Mouse (Mus musculus) induced T-regulatory cell, adult 2 months (primary cell): ENCODE data around the gene 4930432K21Rik.

Experiments
- DNase-seq: peaks from one replicate; pipeline ENCODE4 v3.0.0-alpha.2; 2012; ENCODE audit warnings: low read depth

The 4930432K21Rik gene

DNA sequence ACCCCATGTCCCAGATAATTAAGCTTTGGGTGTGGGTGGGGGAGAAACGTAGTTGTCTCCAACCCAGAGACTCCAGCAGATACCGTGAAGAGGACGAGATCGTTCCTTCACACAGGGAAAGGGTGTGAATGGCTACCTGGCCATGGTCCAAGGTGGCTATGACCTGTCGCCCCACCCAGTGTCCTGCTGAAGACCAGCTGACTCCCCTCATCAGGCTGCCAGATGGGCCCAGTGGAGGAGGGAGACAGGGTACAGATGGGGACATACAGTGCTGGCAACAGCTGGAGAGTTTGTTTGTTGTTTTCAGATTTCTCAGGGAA is 666 bp downstream of the 4930432K21Rik start:
- DNase-seq = no peak

DNA sequence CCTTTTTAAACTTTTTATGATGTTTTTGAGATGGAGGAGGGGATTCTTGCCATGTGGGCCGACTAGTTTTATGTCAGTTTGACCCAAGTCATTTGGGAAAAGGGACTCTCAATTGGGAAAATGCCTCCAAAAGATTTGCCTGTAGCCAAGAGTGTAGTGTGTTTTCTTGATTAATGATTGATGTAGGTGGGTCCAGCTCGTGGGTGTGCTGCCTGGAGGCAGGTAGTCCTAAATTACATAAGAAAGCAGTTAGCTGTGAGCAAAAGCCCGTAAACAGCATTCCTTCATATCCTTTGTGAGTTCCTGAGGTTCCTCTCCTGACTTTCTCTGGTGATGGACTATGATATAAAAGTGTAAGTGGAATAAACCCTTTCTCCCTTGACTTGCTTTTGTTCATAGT is 1.4 kb downstream of the 4930432K21Rik start:
- DNase-seq = no peak

DNA sequence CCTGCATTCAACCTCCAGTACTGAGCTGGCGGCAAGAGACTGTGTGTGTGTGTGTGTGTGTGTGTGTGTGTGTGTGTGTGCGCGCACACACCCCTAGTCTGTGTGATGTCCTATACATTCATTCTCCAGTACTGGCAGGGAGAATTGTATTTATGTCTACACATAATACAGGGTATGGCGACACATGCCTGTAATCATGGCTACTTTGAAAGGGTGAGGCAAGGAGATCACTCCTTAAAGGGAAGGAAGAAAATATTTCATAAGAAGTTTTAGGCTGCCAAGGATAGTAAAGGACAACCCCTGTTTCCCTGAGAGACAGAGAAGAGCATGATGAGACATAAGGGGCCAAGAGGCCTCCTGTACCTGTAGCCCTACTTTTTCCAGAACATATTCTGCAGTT is 9.8 kb downstream of the 4930432K21Rik start:
- no peak for DNase-seq

DNA sequence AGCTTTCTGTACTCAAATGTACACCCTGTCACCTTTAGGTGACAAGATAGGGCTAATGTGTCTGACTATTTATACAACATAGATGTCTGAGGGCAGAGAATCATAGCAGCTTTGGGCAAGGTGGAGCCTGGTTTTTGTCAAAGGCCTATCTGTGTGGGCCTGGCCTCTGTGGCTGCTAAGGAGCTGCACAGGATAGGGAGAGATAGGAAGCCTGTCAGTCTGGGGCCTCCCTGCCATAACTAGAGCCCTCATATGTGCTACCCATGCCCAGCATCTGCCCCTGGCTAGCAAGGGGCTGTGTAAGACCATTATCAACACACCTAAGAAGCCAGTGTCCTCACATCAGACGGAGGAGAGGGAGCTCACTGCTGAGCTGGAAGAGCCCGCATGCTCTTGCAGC is 19.9 kb downstream of the 4930432K21Rik start:
- DNase-seq = no peak

DNA sequence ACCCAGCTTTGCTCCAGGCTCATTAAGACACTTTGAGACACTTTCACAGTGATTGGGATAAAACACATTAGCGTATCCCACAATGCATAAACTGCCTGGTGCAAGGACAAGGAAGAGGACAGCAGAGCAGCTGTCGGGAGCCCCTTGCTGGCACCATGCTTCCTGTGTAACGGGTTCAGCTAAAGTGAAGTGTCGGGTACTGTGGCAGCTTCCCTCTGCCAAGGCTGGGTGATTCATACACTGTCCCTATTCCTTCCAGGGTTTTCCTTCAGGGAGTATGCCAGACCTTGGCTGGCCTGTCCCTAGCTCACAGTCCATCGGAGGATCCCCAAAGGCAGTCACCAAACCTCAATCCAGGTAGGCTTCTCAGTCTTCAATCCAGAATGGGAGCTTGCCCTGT is 22.3 kb downstream of the 4930432K21Rik start:
- no peak for DNase-seq

DNA sequence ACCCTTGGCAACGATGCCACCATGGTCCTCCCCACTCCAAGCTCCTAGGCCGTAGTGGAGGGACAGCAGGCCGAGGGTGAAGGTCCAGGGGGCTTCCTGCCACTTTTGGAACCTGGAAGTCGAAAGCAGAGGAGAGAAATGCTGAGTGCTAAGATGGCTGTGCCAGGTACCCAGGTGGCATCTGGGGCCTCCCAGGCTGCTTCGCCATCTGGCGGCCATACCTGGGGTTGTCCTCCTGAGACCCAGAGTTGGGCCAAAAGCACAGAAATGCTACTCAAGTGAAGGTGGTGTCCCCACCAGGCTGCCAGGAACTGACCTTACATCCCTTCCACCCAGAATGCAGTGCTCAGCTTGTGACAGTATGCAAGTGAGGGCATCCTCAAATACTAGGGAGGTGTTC is 26.0 kb downstream of the 4930432K21Rik start:
- DNase-seq = peak; percentile 83

DNA sequence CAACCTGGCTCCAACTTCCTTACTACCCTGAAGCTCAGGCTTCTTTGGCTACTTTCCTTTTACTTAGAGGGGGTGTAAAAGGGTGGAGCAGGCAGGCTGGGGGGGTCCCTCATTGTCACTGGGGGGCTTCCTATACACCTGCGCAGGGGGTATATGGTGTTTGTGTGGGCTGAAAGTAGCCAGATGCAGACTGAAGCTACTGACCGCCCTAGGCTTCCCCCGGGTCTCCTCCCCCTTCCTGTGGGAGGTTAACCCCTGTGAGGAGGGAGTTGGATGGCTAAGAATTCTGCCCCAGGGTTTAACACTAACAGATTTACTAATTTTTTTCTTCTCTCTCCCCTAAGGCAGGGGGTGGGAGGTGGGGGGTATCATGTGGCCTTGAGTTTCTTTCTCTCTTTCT is 28.7 kb downstream of the 4930432K21Rik start:
- DNase-seq = no peak

DNA sequence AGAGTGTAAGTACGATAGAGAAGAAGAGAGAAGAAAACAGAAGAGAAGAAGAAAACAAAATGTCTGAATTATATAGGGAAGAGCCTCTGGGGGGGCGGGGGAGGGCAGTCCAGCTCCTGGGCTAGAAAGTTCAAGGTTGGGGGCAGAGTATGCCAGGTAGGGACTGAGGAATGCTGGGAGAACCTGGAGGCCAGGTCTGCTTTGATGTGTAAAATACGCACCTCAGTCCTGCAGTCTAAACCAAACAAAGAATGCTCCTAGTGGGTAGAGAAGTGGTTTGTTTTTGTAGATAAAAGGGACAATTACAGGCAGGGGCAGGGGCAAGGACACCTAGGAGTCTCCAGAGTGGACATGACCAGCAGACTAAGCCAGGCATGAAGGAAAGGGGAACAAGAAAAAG is 29.6 kb downstream of the 4930432K21Rik start:
- DNase-seq = no peak

DNA sequence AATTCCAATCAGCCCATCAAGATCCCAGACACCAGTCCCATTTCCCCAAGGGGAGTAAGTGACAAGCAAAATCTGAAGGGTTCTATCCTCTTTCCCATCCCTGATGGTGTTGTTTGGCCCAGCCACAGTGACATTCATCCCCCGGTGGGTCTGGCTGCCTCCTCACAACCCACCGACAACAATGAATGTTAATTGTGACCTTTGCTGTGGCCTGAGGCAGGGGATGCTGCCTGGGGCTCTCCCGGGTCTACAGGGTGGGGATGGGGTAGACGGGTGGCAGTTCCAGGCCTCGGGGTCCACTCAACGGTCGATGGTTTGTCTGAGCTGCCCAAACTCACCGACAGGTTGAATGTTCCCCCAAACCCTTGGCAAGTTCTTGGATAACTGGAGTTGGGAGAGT is 30.8 kb downstream of the 4930432K21Rik start:
- DNase-seq = no peak

DNA sequence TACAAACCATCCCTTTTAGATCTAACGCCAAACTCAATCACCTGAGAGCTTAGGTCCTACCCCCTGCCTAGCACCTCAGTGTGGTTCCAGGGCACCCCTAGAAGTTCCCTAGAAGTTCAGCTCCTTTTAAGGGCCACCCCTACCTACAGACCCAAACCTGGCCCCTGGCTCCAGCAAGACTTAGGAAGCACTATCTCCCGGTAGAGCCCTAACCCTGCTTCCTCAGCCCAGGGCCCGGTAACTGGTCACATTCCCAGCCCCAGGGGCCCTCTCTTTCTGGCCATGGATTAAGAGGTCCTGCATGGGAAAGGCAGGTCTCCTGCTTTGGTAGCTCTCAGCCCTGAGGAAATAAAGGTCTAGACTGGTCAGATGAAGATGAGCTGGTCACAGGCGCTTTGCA is 32.1 kb downstream of the 4930432K21Rik start:
- DNase-seq = no peak

DNA sequence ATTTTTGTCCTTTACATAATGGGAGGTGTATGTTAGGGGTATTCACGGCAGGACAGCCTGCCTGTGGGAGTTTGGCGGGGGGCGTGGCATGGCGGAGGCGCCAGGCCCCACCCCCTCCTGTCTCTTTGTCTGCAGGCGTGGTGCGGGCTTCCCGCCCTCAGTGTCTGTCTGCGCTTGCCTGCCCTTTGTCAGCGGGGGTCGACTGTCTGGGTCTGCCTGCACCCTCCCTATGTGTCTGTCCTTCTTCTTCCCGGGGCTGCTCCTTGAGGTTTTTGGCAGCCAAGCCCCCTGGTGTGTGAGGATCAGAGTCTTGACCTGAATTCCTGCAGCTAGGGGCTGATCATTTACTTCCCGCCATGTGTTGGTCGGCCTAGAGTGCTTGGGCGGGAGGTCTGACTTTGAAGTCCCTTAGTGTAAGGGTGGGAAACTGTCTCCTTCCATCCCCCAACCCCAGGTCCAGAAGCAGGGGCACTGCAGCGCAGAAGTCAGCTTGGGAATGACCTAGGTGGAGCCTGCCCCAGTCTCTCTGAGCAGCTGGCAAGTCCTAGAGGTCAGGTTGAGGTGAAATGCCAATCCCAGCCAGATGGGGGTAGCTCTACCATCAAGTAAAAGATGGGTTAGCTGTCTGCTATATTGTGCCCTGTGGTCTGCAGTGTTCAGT is 32.8 kb downstream of the 4930432K21Rik start:
- peak; percentile 47 for DNase-seq

DNA sequence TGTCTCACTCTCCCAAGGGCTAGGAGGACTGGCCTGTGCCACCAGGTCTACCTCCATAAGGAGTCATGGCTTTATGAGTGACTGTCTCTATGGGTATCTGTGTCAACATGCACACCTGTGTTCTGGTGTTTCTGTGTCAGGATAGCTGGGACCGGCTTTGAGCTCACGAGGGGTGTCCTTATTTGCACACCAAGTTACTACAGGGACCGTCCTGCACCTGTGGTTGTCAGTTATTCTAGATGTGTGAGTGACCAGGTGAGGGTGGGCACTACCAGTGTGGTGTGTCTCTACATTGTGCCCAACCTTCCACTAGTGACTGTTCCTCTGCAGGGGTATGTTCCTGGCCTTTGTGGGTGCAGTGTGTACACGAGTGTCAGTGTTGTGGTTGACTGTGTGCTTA is 35.0 kb downstream of the 4930432K21Rik start:
- DNase-seq = no peak

DNA sequence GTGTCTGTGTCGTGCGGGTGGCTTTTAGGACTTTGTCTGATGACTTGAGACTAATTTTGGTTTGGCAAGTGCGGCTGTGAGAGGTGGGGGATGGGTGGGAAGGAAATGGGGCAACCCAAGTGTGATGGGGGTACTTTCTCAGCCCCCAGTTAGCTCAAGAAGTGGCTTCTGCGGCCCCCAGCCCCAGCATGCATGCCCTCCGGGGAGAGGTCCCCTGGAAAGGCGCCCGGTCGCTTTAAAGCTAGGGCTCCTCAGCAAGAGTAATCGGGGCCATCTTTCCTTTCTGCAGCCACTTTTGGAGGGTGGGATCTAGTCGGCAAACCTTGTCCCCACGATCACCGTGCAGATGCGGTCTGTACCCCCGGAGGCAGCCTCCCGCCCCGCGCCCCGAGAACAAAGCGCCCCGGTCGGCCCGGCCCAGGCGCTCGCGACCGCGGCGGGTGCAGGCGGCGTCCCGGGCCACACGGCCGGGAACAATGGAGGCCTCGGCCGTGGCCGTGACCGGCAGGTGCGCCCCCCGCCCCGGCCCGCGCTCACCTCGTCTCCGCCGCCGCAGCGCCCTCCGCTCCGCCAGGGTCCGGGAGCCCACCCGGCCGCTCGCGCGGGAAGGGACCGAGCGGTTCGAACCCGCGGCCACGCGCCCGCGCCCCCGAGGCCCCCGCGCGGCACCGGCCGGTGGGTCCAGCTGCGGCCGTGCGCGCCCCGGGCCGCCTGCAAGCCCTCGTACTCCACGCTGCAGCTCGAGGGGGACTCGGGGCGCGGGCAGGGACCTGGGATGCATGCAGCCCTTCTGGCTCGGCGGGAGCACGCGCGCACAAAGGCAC is 35.6 kb downstream of the 4930432K21Rik start:
- DNase-seq = peak; percentile 58

DNA sequence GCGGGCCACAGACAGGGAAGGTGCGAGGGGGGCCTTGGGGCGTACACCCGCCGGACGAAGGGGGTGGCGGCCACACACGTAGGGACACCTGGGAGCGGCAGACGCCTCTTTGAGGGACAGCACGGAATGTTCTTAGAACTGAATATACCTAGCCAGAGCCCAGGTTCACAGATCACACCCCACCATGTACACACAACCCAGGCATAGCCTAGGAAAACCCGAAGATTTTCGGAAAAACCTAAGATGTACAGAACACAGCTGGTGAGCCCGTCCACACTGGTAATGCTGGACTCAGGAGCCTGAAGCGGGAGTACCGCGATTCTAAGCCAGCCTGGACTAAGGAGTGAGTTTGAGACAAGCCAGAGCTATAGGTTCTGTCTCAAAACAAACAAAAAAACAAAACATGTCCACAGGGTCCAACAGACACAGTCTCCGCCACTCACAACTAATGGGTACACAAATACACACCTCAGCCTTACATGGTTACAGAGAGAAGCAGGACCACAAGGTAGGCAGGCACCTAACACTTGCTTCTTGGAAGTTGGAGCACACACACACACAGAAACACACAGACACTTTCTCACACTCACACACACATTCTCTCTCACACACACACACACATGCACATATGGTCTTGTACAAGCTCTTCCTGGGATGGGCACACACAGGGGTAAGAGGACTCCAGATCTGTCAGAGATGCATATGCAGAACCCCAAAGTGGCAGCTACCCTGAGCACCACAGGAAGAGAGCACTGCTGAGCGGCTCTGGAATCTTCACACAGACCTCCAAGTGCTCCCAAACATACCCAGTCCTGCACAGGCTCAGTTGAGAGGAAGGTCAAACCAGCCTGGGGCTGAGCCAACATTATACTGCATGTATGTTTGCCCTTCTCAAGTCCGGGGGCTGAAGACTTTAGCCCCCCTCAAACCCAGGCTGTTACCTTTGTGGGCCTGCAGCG is 36.5 kb downstream of the 4930432K21Rik start:
- peak; percentile 49 for DNase-seq

DNA sequence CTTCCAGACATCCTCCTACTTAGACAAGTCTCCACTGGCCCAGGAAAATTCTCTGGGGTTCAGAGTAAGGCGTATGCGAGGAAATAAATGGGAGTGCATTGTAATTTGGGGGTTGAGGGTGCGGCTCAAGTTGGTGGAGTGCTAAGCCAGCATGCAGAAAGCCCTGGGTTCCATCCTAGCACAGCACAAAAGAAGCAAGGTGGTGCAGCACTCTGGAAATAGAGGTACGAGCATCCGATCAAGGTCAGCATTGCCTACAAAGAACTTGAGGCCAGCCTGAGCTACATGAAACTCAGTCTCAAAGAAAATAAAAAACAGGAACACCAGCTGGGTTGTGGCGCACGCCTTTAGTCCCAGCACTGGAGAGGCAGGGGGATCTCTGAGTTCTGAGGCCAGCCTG is 37.3 kb downstream of the 4930432K21Rik start, which contains the start of gene Nanos3:
TSS of gene Nanos3 (minus strand) at position 101 of the 400 bp plus-strand sequence.
- peak; percentile 17 for DNase-seq

DNA sequence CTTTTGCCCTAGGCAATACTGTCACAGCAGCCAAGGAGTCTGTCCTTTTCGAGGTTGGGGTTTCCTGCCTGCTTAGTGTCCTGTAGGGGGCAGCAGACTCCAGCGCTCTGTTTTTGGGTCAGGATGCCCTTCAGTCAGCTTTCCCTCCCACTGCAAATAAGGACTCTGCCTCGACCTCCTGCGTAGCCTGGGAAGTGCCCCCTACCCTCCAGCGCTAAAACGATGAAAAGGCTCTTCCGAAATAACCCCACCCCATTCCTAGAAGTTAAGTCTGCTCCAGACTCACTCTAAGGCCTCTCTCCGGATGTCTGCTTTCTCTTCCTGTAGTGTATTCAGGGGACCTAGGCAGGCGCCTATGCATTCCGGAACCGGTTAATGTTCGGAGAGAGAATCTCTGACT is 38.7 kb downstream of the 4930432K21Rik start:
- DNase-seq = peak; percentile 95

DNA sequence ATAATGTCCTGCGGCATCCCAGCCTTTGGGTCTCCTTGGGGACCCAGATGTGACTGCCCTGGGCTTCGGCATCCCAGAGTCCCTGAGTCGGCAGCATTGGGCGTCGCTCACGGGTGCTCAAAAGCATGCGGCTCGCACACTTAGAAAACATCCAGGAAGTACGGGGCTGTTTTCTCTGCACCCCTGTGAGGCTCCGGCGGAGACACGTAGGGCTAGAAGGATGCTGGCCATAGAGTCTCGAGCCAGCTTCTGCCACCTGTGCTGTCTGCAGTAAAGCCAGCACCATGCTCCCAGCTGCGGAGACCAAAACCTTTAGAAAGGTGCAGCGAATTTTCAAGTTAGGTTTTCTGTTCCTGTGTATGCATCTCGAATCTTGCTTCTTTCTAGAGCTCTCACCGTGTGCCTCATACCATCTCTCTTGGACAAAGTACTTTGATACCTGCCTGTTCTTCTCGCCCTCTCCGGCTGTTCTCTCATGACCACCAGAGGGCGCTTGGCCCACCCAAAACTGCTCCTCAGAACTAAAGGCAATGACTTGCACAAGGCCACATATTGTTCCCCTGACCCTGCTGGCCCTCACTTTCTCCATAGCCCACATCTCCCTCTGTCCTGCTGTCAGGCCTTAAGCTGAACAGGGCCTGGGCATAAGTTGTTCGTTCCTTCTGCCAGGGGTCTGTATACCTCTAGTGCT is 39.4 kb downstream of the 4930432K21Rik start:
- peak; percentile 86 for DNase-seq

DNA sequence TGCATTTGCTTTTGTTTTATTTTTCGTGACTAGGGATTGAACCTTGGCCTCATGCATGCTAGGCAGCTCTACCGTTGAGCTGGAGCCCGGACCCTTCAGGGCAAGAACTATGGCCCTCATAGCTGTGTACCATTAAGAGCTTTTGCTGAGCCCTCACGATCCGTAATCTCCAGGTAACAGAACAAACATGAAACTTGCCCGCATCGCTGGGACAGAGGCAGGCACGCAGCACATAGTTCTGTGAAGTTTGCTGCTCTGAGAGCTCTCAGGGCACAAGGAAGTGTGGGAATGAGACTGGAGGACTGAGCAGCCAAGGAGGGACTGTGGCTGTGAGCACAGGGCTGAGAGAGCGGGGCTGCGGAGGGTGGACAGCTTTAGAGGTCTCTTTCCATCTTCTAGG is 40.8 kb downstream of the 4930432K21Rik start:
- DNase-seq = no peak

DNA sequence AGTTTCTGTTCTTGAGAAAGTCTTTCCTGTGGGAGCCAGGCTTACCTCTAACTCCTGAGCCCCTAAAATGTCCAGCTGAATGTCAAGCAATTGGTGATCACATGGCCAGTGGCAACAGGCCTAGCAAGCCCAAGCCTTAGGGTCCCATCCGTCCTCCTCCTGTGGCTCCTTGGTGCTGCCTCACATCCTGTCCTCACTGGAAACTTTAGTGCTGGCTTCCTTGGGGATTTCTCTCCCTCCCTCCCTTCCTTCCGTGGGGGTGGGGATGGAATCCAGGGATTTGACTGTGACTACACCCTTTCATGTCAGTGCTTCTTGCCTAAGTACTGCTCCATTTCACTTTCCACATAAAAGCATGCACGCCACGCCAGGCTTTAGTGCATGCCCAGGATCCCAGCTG is 41.8 kb downstream of the 4930432K21Rik start:
- DNase-seq = no peak

DNA sequence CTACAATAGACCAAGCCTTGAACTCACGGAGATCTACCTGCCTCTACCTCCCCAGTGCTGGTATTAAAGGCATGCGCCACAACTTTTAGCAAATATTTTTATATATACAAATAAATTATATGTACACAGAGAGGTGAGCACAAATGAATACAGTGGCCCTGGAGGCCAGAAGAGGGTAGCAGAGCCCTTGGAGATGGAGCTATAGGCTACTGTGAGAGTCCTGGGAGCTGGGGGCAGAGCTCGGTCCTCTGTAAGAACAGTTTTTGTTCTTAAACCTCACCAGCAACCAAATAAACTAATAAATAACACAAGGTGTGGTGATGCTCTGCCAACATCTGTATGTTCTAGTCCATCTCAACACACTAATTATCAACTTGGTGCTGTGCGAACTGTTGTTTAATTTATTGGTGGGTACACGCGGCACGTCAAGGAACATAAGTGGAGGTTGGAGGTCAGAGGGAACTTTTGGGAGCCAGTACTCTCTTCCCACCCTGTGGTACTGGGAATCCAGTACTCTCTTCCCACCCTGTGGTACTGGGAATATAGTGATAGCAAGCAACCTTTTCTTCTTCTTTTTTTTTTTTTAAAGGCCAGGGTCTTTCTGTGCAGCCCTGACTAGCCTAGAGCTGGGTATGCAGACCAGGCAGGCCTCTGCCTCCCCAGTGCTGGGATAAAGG is 42.5 kb downstream of the 4930432K21Rik start:
- peak; percentile 30 for DNase-seq

DNA sequence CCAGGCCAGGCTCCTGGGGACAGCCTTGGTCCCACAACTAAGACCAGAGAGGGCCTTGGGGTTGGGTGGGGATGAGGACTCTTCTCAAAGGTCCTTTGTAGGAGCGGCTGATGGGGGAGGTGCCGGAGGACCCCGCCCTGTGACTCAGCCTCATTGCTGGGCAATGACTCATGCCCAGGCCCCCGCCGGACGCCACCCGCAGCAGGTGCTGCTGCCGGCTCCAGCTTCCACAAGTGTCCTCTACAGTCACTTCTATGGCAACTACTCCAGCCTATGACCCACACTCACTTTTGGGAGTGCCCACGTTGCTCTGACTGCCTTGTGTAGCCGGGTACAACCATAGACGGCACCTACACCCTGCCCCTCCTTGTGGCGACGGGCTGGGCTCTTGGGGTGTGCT is 44.2 kb downstream of the 4930432K21Rik start:
- peak; percentile 81 for DNase-seq
